Mouse (Mus musculus) large intestine, adult 2 months (tissue): ENCODE measurements at regions not wholly inside any gene's neighbourhood (a gene's known extent, or its start where the extent isn't known, plus 50 kb on each side); places are given as distances from the start of the nearest gene placed in this dataset.
"Not testable (repeated sequence)": the region's sequence is repeated elsewhere in the genome, so short reads cannot be mapped to it uniquely, and the experiment has no call there.

Source experiments
- DNase-seq: peaks from one replicate; pipeline ENCODE4 v3.0.0-alpha.2; 2012; ENCODE audit warnings: low read depth, low spot score
- WGBS: fragments of 180-500 bp; shearing (Covaris S2); methylation state at CpG from one replicate; pipeline ENCODE4 v1.1.7; 2018; 5-methylcytosine and 5-hydroxymethylcytosine counted together

- 95% methylated on average over 1 of the region's 1 CpGs for whole genome bisulfite sequencing
- DNase-seq = no peak
Measured at GRCm38 (mm10) chr17:94866630-94867029, 116.8 kb upstream of the Mettl4 start.

GRCm38 (mm10) chr17:94864531-94865318 is 114.9 kb upstream of the Mettl4 start:
- WGBS = 8% methylated on average over 20 of the region's 21 CpGs
- peak; percentile 57 for DNase-seq

GRCm38 (mm10) chr17:94854698-94855097 is 104.9 kb upstream of the Mettl4 start:
- 86% methylated on average over 4 of the region's 4 CpGs for WGBS
- DNase-seq = not testable (repeated sequence)

- under 1% methylated on average over 20 of the region's 20 CpGs for WGBS
Measured at GRCm38 (mm10) chr17:94834446-94835117, 84.8 kb upstream of the Mettl4 start.

GRCm38 (mm10) chr17:94834067-94834445 is 84.2 kb upstream of the Mettl4 start:
- WGBS = 5% methylated on average over 9 of the region's 9 CpGs
- not testable (repeated sequence) for DNase-seq

More at GRCm38 (mm10) chr17:94834446-94835117, 84.8 kb upstream of the Mettl4 start:
- DNase-seq = peak; percentile 46

GRCm38 (mm10) chr17:94826415-94826814 is 76.6 kb upstream of the Mettl4 start:
- DNase-seq = not testable (repeated sequence)
- WGBS = 98% methylated on average over 1 of the region's 1 CpGs

- DNase-seq = no peak
Measured at GRCm38 (mm10) chr17:94808758-94809157, 58.9 kb upstream of the Mettl4 start.
